Mouse (Mus musculus): ENCODE data around the gene Smurf2. TPM values are rescaled to one million over a fixed set of nuclear protein-coding genes. Genes with fewer than 3 reads are reported as not detected.

Gene Smurf2
- 2.9 and 3.8 TPM in 2 replicates for polyA plus RNA-seq (2012; rRNA removed)

DNA sequence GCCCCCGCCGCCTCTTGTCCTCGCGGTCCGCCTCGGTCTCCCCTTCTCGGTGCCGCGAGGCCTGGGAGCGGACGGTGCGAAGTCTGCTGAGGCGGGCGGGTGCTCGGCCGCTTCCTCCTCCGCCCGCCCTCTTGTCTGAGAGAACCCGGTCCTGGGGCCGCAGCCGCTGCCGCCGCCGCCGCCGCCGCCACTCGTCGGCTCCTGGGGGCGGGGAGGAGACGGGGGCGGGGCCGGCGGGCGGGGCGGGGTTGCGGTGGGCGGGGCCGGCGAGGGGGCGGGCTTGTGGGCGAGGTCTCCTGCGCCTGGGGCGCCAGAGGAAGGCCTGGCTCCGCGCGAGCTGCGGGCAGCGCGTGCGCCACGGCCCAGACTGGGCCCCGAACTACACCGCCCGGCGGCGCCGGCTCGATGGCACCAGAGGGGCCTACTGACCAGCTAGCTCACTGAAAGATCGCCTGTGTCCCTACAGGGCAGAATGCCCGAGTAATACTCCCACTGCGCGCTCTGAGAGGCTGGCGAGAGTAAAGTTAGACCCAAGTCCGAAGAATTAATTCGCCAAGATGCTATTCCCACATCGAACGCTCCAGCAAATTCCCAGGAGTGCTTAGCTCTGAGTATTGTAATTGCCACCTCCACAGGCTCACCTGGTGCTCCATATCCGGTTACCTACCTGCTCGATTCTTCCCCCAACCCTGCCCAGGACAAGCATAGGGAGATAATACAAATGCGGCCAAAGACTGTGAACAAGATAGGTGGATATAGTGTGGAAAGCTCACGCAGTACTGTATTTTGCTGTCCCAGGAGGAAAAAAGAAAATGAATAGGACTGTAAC, at the start of gene Smurf2:
TSS of gene Smurf2 (minus strand) at position 165 of the 829 bp plus-strand sequence.

DNA sequence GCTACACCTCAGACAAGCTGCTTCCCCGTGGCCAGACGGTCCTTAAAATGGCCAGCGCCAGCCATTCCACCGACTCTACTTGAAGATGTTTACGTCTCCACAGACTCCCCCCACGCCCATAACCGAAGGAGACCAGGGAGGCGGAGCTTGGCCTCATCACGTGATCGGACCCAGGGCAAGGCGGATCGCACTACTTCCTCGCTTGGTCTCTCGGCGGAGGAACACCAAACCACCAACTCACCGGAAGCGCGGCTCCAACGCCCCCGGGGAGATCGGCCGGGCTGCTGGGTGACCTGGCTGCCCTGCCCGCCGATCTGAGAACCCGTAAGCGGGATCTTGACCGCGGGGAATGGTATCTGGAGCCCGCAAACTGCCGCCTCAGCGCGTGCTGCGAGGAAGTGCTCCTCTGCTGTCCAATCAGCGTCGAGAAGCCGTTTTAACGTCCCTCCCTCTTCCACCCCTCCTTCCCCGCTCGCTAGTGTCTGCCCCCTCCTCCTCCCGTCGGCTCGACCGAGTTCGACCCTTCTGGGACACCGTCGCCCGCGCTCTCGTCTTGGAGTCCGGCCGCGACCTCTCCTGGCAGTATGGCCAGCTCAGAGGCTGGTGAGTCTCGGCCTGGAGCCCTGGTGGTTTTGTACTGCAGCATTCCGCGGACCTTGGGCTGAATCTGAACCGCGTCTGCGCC, 131.6 kb downstream of the Smurf2 start, which contains the start of the genes Ddx5 and Cep95:
TSS of gene Ddx5 (minus strand) at position 411 of the 685 bp plus-strand sequence.
TSS of gene Cep95 (plus strand) at position 478 of the 685 bp plus-strand sequence.

DNA sequence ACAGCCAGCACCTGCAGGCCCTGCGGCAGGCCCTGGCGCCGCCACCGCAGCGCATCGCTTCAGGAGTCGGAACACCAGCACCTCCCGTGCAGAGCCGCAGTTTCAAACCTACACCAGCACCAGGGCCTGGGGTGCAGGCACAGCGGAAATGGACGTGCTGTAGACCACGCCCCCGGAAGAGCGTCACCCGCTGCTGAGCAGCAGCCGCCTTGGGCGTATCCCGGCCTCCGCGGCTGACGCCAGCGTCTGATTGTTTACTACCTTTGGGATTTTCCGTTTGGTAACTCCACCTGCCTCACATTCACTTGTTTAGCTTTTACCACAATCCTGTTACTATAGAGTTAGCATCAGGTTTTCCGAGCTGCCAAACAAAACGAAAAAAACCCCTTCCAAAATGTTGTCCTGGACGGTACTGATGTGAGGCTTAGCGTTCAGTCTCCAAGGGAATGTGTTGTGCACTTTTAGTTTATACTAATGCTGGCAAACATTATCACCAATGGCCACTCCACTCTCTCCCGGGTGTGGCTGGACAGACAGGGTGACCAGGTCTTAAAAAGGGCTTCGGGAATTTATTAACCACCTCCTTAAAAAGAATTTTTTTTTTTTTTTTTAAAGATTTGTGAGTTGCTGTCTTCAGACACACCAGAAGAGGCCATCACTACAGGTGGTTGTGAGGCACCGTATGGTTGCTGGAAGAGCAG, 141.0 kb downstream of the Smurf2 start, which contains the start of gene Polg2:
TSS of gene Polg2 (minus strand) at position 150 of the 701 bp plus-strand sequence.

Other genes with a start within 250 kb of the Smurf2 start
- 6.3 and 6.6 TPM in 2 replicates for gene Pecam1, start 170.1 kb downstream of the Smurf2 start, polyA plus RNA-seq (2012; rRNA removed)
- gene Milr1, start 169.5 kb downstream of the Smurf2 start, polyA plus RNA-seq (2012; rRNA removed), result 1.9 and 2.7 TPM in 2 replicates
- 3.4 and 3.7 TPM in 2 replicates for gene Polg2, start 141.2 kb downstream of the Smurf2 start, polyA plus RNA-seq (2012; rRNA removed)
- gene Ddx5, start 131.5 kb downstream of the Smurf2 start, polyA plus RNA-seq (2012; rRNA removed), result 153 and 168 TPM in 2 replicates
- gene Cep95, start 131.5 kb downstream of the Smurf2 start, polyA plus RNA-seq (2012; rRNA removed), result 11.3 and 11.9 TPM in 2 replicates
- gene Kpna2, start 78.8 kb upstream of the Smurf2 start, polyA plus RNA-seq (2012; rRNA removed), result 142 and 177 TPM in 2 replicates
- gene 1810010H24Rik, start 105.0 kb upstream of the Smurf2 start, polyA plus RNA-seq (2012; rRNA removed), result 1.8 and 1.9 TPM in 2 replicates
- 10.6 and 11.2 TPM in 2 replicates for gene Bptf, start 211.4 kb upstream of the Smurf2 start, polyA plus RNA-seq (2012; rRNA removed)

Measured in liver, embryonic 14 days (tissue).